Mouse (Mus musculus) CH12.LX (cell line): Measurements from ENCODE around the gene Fgfr2. TPM values are rescaled to one million over a fixed set of nuclear protein-coding genes. Genes with fewer than 3 reads are reported as not detected.

ENCODE experiments used
- DNase-seq: peaks from one replicate; pipeline ENCODE4 v3.0.0-alpha.2; 2013; ENCODE audit errors: extremely low read depth
- H3K27ac ChIP-seq: 2 replicates; pipeline ENCODE4 v1.5.1; 2012; ENCODE audit warnings: low read depth, mild to moderate bottlenecking, control low read depth, moderate library complexity; ENCODE audit not compliant: insufficient read depth
- H3K27me3 ChIP-seq: replicated peaks from 2 replicates; pipeline ENCODE3; 2012; ENCODE audit warnings: inconsistent platforms
- H3K36me3 ChIP-seq, 2 experiments: replicated peaks in 1 of 2; 2 replicates each; pipeline versions ENCODE3 to v1.6.1; 2012; ENCODE audit warnings: inconsistent platforms in 1 of 2, low read length in 1 of 2, mild to moderate bottlenecking in 1 of 2, mixed read lengths in 1 of 2, moderate library complexity in 1 of 2; ENCODE audit not compliant: control insufficient read depth in 1 of 2, insufficient read depth in 1 of 2
- H3K4me1 ChIP-seq, 2 experiments: 2 replicates each; pipeline ENCODE4 v1.6.1; 2012; ENCODE audit warnings: inconsistent platforms in 1 of 2, moderate library complexity in 1 of 2; ENCODE audit not compliant: insufficient read depth in 2 of 2, control insufficient read depth in 1 of 2
- H3K4me2 ChIP-seq: 2 replicates; pipeline ENCODE4 v1.6.1; 2012; ENCODE audit warnings: low read depth, mild to moderate bottlenecking, control low read depth; ENCODE audit not compliant: poor library complexity, insufficient read depth, severe bottlenecking
- H3K4me3 ChIP-seq, 3 experiments: fragments of 150-350 bp in 1 of 3; sonication (generic) in 1 of 3; replicated peaks in 1 of 3; 2 replicates each; pipeline versions ENCODE3 to v1.5.1; 2011 to 2012; ENCODE audit warnings: low read depth in 2 of 3, low read length in 2 of 3, mild to moderate bottlenecking in 2 of 3, moderate library complexity in 2 of 3, control low read depth in 1 of 3, improper control_type of control experiment in 1 of 3, inconsistent platforms in 1 of 3, mixed read lengths in 1 of 3; ENCODE audit not compliant: poor library complexity in 1 of 3
- H3K79me2 ChIP-seq: replicated peaks from 2 replicates; pipeline ENCODE4 v1.6.1; 2012; ENCODE audit warnings: mild to moderate bottlenecking, moderate library complexity; ENCODE audit not compliant: control insufficient read depth, poor library complexity, insufficient read depth, severe bottlenecking; ENCODE audit errors: extremely low read depth
- H3K9ac ChIP-seq: 2 replicates; pipeline ENCODE4 v1.6.1; 2012; ENCODE audit warnings: low read depth, mild to moderate bottlenecking, control low read depth, moderate library complexity; ENCODE audit not compliant: insufficient read depth
- H3K9me3 ChIP-seq: replicated peaks from 2 replicates; pipeline ENCODE3; 2012; ENCODE audit warnings: low read length, inconsistent platforms, mixed read lengths
- CTCF ChIP-seq, 2 experiments: IDR thresholded peaks in 1 of 2; conservative IDR thresholded peaks in 1 of 2; 2 replicates each; pipeline ENCODE4 v1.5.1; 2011 to 2012; ENCODE audit warnings: low read depth in 2 of 2, low read length in 2 of 2, improper control_type of control experiment in 1 of 2, inconsistent platforms in 1 of 2, mild to moderate bottlenecking in 1 of 2, moderate library complexity in 1 of 2
- EP300 ChIP-seq: IDR thresholded peaks from 2 replicates; pipeline ENCODE4 v1.6.1; 2011; ENCODE audit warnings: low read length, improper control_type of control experiment
- HCFC1 ChIP-seq: IDR thresholded peaks from 2 replicates; pipeline ENCODE4 v1.6.1; 2012; ENCODE audit warnings: low read depth, mild to moderate bottlenecking, inconsistent platforms, low read length, improper control_type of control experiment
- JUN ChIP-seq: IDR thresholded peaks from 2 replicates; pipeline ENCODE4 v1.6.1; 2011; ENCODE audit warnings: low read depth, mild to moderate bottlenecking, low read length, improper control_type of control experiment, moderate library complexity; ENCODE audit not compliant: insufficient read depth
- KAT2A ChIP-seq: IDR thresholded peaks from 2 replicates; pipeline ENCODE4 v1.6.1; 2012; ENCODE audit warnings: low read length, improper control_type of control experiment, inconsistent platforms; ENCODE audit not compliant: insufficient replicate concordance
- MAFK ChIP-seq: IDR thresholded peaks from 2 replicates; pipeline ENCODE4 v1.6.1; 2011; ENCODE audit warnings: low read length, improper control_type of control experiment; ENCODE audit not compliant: insufficient replicate concordance
- MXI1 ChIP-seq: IDR thresholded peaks from 2 replicates; pipeline ENCODE4 v1.6.1; 2011; ENCODE audit warnings: mild to moderate bottlenecking, low read depth, low read length, improper control_type of control experiment
- MYC ChIP-seq: IDR thresholded peaks from 2 replicates; pipeline ENCODE4 v1.6.1; 2011; ENCODE audit warnings: low read depth, mild to moderate bottlenecking, improper control_type of control experiment, low read length
- NELFE ChIP-seq: IDR thresholded peaks from 2 replicates; pipeline ENCODE4 v1.6.1; 2011; ENCODE audit warnings: low read depth, low read length, improper control_type of control experiment
- SIN3A ChIP-seq: IDR thresholded peaks from 2 replicates; pipeline ENCODE4 v1.6.1; 2012; ENCODE audit warnings: low read length, improper control_type of control experiment, inconsistent platforms
- TBP ChIP-seq: conservative IDR thresholded peaks from 2 replicates; pipeline ENCODE4 v1.6.1; 2011; ENCODE audit warnings: low read depth, low read length, improper control_type of control experiment
- UBTF ChIP-seq: IDR thresholded peaks from 2 replicates; pipeline ENCODE4 v1.6.1; 2012; ENCODE audit warnings: low read depth, mild to moderate bottlenecking, inconsistent platforms, low read length, improper control_type of control experiment, moderate library complexity
- ZKSCAN1 ChIP-seq: IDR thresholded peaks from 2 replicates; pipeline ENCODE4 v1.6.1; 2012; ENCODE audit warnings: low read depth, inconsistent platforms, low read length, improper control_type of control experiment, borderline replicate concordance
- ZMIZ1 ChIP-seq: IDR thresholded peaks from 2 replicates; pipeline ENCODE4 v1.6.1; 2012; ENCODE audit warnings: low read depth, mild to moderate bottlenecking, inconsistent platforms, low read length, improper control_type of control experiment
- ZNF384 ChIP-seq: IDR thresholded peaks from 2 replicates; pipeline ENCODE4 v1.6.1; 2012; ENCODE audit warnings: low read depth, low read length, improper control_type of control experiment, inconsistent platforms
- dilution Hi-C: fragments of 300-500 bp; cut with MboI; formaldehyde crosslinking; loops from 2 replicates; pipeline ENCODE4 v1.14.3; 2020; ENCODE audit warnings: low sequenced_read_pairs; ENCODE audit not compliant: extremely low pct_unique_long_range_greater_than_20kb, extremely low pct_ligation_motif_present
- in situ Hi-C: fragments of 300-500 bp; cut with MboI; formaldehyde crosslinking; loops from 3 replicates; pipeline ENCODE4 v1.14.3; 2019; ENCODE audit warnings: low sequenced_read_pairs, low pct_ligation_motif_present, low pct_unique_long_range_greater_than_20kb, mixed read lengths
- polyA plus RNA-seq: library from polyadenylated mRNA; unstranded; fragments of >175 nt; gene quantifications from 2 replicates; pipeline ENCODE4 v1.2.1, GENCODE M21; 2012; ENCODE audit warnings: low read depth; ENCODE audit not compliant: insufficient read length
- total RNA-seq, 2 experiments: library from RNA; depleted of rRNA; stranded (reverse); fragments of 300-350 nt in 1 of 2; fragments of >200 nt in 1 of 2; gene quantifications; 2 replicates each; pipeline ENCODE4 v1.2.3; 2012 to 2014

The Fgfr2 gene
- total and polyA plus RNA-seq, 3 experiments = not detected

DNA sequence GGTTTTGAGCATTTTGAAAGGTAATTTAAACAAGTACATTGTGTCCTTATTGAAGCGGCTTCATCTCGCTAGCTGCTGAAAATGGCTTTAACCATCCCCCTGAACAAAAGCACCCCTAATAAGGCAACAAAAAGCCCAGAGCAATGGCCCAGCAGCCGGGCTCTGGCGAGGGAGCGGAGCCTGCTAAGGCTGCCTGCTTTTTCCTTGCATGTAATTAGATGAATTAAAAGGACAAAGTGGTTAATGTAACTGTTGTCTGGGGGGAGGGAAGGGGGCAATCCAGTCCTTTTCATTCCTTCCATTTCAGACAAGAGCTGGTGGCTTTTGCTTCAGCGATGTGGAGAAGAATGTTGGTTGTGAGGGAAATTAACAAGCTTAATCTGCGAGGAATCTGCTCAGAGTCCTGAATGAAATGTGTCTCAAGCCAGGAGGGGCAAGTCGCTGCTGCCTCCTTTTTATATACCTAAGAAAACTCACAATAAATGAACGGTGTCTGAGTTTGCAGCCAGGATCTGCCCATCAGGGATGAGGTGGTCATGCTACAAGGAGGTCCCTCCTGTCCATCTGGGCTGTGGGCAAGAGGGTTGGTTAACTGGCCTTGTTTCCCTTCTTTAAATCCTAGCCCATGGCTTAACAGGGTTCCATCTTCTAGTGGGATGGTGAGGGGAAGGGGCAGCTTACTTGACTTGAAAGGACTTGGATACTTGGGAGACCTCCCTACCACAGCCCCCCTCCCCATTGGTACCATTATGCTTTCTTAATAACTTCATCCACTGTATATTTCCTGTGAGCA, 1400.2 kb downstream of the Fgfr2 start:
- no peaks in the 10 kb centered on the region for H3K9me3 ChIP-seq
- in situ Hi-C loops = no loop called here
- H3K4me1 ChIP-seq = no peaks in the 10 kb centered on the region
- no peaks in the 10 kb centered on the region for H3K79me2 ChIP-seq
- H3K4me3 ChIP-seq = no peak overlapping the region
- TF ChIP-seq JUN = no peak
- TF ChIP-seq ZMIZ1 = no peak
- no peak for TF ChIP-seq KAT2A
- no peak for TF ChIP-seq MAFK
- TF ChIP-seq UBTF = no peak
- TF ChIP-seq ZKSCAN1 = no peak
- TF ChIP-seq HCFC1 = no peak
- no peak for TF ChIP-seq NELFE
- TF ChIP-seq SIN3A = no peak
- TF ChIP-seq MYC = no peak
- TF ChIP-seq, all 38 proteins: peak for 0
- Histone ChIP-seq H3K9ac (no peak overlapping the region), H3K36me3 (no peaks in the 10 kb centered on the region), H3K27ac (no peak overlapping the region), H3K4me2 (no peak overlapping the region), H3K27me3 (peaks cover 71% of the 10 kb centered on the region)
- dilution Hi-C loops = no loop called here
- DNase-seq = no peak

GRCm38 (mm10) chr7:131722316-131722715, 1400.8 kb downstream of the Fgfr2 start:
- Histone ChIP-seq H3K27ac (no peak overlapping the region), H3K9ac (no peak overlapping the region), H3K4me1 (no peaks in the 10 kb centered on the region), H3K4me3 (no peak overlapping the region), H3K4me2 (no peak overlapping the region), H3K79me2 (no peaks in the 10 kb centered on the region), H3K9me3 (no peaks in the 10 kb centered on the region), H3K36me3 (no peaks in the 10 kb centered on the region)
- dilution Hi-C loops = no loop called here
- DNase-seq = no peak
- TF ChIP-seq EP300 (no peak), CTCF (conservative IDR thresholded peaks at IDR 0.05 in 1 of 2, IDR thresholded peaks at IDR 0.05 in 1 of 2; ENCODE audit: low read depth in 2 of 2, low read length in 2 of 2) (no peak), MXI1 (no peak), JUN (no peak), TBP (no peak), ZNF384 (no peak)
- TF ChIP-seq, all 38 proteins: peak for 0
- H3K27me3 ChIP-seq = peaks cover 71% of the 10 kb centered on the region
- in situ Hi-C loops = no loop called here
